Mouse (Mus musculus) heart, postnatal 10 days (tissue): ENCODE data around the gene Hcfc1r1. TPM values are rescaled to one million over a fixed set of nuclear protein-coding genes. Genes with fewer than 3 reads are reported as not detected.

Experiments
- DNase-seq, 2 experiments: peaks; one replicate each; pipeline ENCODE4 v3.0.0; 2021
- intact Hi-C: fragments of 180-260 bp; cut with DNase I; formaldehyde crosslinking; loops from one replicate; pipeline ENCODE4 v1.15.1; 2025
- total RNA-seq, 2 experiments: library from RNA; stranded (reverse); gene quantifications; 2 replicates each; pipeline ENCODE4 v1.2.3; 2021

Hcfc1r1 gene
- total RNA-seq = 100 to 1,000 TPM; 218 to 220 TPM

DNA sequence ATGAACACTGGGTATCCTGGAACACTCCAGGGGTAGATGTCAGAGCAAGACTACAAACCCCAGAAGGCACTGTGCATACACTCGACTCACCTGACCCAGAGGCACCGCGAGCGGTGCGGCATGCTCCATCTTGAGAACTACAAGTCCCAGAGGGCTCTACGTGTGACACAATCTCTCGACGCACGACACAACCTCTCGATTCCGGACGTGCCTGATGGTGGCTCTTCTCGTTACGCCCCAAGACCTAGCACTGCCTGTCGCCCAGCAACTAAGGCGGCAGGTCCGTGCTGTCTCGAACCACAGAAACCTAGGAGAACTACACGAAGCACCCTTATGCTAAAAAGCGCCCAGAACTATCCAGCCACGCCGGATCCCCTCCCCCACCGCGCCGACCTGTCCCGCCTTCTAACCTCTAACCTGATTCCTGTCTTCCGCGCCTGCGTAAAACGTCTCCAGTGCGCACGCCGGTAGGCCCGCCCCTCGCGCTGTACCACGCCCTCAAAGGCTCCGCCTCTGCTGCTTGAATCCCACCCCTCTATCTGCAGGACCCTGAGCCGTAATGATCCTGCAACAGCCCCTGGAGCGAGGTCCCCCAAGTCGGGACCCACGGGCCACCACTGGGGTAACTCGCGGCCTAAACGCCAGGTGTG lies at the start of gene Hcfc1r1, which contains the start of gene Thoc6:
TSS of gene Hcfc1r1 (plus strand) at position 173 of the 650 bp plus-strand sequence.
TSS of gene Thoc6 (minus strand) at position 459 of the 650 bp plus-strand sequence.
- intact Hi-C loops = no loop called here
- DNase-seq = peak; percentile 94 to 95

DNA sequence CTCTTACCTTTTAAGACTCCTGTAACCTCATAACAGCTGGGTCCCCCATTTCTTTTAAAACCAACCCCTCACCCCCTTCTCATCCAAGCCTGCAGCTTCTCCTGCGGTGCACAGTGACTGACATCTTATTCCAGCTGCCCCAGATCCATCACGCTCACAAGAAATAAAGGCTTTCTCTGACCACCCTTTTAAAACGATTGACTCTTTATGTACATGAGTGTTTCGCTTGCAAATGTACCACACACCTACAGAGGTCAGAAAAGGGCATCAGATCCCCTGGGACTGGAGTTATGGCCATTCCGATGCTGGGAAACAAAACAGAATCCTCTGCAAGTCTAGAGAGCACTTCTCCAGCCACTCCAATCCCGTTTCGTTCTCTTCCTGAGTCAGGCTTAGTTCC lies 45.6 kb upstream of the Hcfc1r1 start:
- no peak for DNase-seq
- intact Hi-C loops = no loop called here

GRCm38 (mm10) chr17:23630195-23631020 lies 43.0 kb upstream of the Hcfc1r1 start:
- DNase-seq = peak; percentile 87 to 89
- intact Hi-C loops = loop anchor here (1.0 kb wide), 1 partner anchor 61 kb away; no protein-coding TSS in a partner anchor

- intact Hi-C loops = no loop called here
- DNase-seq = no peak
Observed at GRCm38 (mm10) chr17:23631241-23631640, 42.2 kb upstream of the Hcfc1r1 start.

- DNase-seq = no peak
- intact Hi-C loops = no loop called here
Observed at GRCm38 (mm10) chr17:23644613-23645495, 28.5 kb upstream of the Hcfc1r1 start, which contains the start of gene Mmp25. Gene Mmp25, minus strand, starts transcription at chr17:23645277.

DNA sequence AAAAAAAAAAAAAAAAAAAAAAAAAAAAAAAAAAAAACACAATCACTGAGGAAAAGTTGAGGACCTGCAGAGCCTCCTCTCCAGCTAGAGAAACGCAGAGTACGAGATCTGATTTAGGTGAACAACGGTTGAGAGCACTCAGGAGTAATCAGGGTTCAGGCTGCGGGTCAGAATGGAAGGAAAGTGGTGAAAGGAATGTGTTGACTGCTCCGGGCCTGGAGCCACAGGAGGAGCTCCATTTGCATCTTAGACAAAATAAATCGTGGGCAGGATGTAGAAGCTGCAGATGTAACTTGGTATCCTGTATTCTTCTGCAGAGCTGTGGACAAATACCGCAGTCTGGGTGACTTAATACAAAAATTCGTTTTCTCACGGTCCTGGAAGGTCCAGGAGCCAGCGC lies 27.5 kb upstream of the Hcfc1r1 start:
- intact Hi-C loops = no loop called here
- DNase-seq = no peak

- DNase-seq = no peak
- intact Hi-C loops = no loop called here
Observed at GRCm38 (mm10) chr17:23651363-23651762, 22.0 kb upstream of the Hcfc1r1 start.

DNA sequence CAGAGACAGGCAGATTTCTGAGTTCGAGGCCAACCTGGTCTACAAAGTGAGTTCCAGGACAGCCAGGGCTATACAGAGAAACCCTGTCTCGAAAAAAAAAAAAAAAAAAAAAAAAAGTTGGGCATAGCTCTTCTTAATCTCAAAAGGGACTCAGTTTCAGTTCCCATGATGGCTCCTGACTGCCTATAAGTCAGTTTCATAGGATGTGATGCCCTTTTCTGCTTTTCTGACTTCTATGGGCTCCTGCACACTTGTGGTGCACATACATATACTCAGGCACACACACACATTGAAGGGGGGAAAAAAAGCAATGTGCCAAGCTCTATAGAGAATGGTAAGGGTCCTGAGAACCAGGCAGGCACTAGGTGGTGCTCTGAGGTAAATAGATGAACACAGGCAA lies 20.1 kb upstream of the Hcfc1r1 start:
- intact Hi-C loops = no loop called here
- DNase-seq = no peak

- DNase-seq = no peak
- intact Hi-C loops = no loop called here
Observed at GRCm38 (mm10) chr17:23654001-23654400, 19.4 kb upstream of the Hcfc1r1 start.

DNA sequence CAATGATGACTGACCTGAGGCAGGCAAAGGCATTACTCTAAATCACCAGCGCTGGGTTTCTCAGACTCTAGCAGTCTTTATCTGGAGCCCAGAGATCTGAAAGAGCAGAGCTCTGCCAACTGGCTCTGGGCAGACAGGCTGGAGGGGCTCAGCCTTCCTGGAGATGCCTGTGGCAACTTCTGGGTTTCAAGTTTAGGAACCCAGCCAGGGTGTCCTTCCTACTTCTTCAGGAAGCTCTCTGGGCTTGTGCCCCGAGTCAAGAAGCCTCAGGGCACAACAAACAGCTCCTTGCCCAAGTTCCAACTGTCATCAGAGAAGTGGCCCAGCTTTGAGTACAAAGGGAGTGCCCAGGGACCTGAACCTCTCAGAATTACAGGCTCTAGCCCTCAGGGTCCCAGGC lies 19.0 kb upstream of the Hcfc1r1 start:
- DNase-seq = no peak
- intact Hi-C loops = no loop called here

DNA sequence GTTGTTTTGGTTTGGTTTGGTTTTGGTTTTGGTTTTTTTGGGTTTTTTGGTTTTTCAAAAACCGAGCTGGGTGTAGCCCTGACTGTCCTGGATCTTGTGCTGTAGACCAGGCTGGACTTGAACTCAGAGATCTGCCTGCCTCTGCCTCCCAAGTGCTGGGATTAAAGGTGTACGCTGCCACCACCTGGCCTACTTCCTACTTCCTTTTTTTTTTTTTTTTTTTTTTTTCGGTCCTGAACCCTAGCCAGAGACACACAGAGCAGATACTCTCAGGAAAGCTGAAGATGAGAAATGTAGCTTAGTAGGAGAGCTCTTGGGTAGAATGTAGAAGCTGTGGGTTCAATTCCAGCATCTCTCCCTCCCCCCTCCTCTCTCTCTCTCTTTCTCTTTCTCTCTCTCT lies 14.9 kb upstream of the Hcfc1r1 start:
- no peak for DNase-seq
- intact Hi-C loops = no loop called here

DNA sequence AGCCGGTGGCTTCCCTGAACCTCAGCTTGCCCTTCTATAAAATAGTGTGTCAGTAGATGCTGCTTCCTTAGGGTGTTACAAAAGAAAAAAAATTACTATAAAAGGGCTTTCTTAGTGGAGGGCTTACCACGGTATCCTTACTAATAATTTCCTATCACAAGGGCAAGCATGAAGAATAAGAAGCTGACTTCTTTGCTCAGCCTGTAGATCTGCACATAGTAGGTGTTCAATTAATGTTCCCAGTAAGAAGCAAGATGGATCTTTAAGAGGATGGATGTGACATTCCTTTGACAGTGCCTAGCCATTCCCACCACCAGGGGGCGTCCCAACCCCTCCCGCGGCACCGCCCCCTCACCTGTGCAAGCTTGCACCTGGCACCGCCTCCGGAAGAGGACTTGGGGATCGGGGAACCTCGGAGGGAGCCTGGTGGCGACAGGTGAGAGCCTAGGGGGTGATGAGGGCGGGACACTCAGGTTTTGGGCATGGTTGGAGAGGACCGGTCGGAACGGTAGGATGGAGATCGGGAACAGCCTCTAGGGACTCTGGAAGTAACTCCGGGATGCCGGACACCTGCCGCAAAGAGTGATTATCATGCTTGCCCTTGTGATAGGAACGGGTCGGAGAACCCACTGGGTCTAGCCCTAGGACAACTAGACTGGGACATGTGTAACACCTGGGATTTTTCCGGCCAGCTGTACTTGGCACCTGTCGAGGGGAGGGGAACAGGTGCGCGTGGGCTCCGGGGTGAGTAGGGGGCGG lies 13.1 kb upstream of the Hcfc1r1 start, which contains the start of gene Bicdl2:
TSS of gene Bicdl2 (plus strand) at position 390 of the 759 bp plus-strand sequence.
- intact Hi-C loops = loop anchor here (5.0 kb wide), 1 partner anchor 47 kb away; no protein-coding TSS in a partner anchor
- DNase-seq = peak in 1 of 2 experiments; percentile 38

GRCm38 (mm10) chr17:23660876-23661200 lies 12.6 kb upstream of the Hcfc1r1 start:
- intact Hi-C loops = loop anchor here (5.0 kb wide), 1 partner anchor 46 kb away; no protein-coding TSS in a partner anchor
- no peak for DNase-seq

DNA sequence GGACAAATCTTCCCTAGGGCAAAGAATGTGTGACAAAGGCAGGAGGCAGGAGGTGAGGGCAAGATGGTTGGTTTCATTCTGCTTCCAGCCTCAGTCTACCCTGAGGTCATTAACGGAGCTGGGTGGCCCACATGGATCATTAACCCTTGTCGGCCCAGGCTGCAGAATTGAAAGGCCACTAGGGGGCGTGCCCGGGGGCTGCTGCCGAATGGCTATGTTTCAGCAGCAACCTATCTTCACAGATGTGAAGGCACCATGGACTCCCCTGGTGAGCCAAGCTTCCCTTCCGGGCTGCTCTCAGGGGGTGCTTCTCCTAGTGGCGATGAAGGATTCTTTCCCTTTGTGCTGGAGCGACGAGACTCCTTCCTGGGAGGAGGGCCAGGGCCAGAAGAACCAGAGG lies 11.9 kb upstream of the Hcfc1r1 start:
- peak in 1 of 2 experiments; percentile 33 for DNase-seq
- intact Hi-C loops = loop anchor here (5.0 kb wide), 1 partner anchor 46 kb away; no protein-coding TSS in a partner anchor

- DNase-seq = peak in 1 of 2 experiments; percentile 48
- intact Hi-C loops = loop anchor here (5.0 kb wide), 1 partner anchor 43 kb away; no protein-coding TSS in a partner anchor
Observed at GRCm38 (mm10) chr17:23664556-23665021, 8.8 kb upstream of the Hcfc1r1 start.

- DNase-seq = no peak
- intact Hi-C loops = no loop called here
Observed at GRCm38 (mm10) chr17:23665511-23665910, 7.9 kb upstream of the Hcfc1r1 start.

- intact Hi-C loops = no loop called here
- no peak for DNase-seq
Observed at GRCm38 (mm10) chr17:23670516-23671074, 2.8 kb upstream of the Hcfc1r1 start.

- no peak for DNase-seq
- intact Hi-C loops = no loop called here
Observed at GRCm38 (mm10) chr17:23671519-23671918, 1.9 kb upstream of the Hcfc1r1 start.

- intact Hi-C loops = no loop called here
- DNase-seq = no peak
Observed at GRCm38 (mm10) chr17:23672761-23673160, 635 bp upstream of the Hcfc1r1 start.
